Mouse (Mus musculus) liver, embryonic 14.5 days (tissue): ENCODE results near the gene Prnp. TPM values are rescaled to one million over a fixed set of nuclear protein-coding genes. Genes with fewer than 3 reads are reported as not detected.

Source experiments
- ATAC-seq: fragments of 200-750 bp; cut with Nextera tagmentation; 2 replicates; pipeline ENCODE4 v1.8.0; 2017; ENCODE audit warnings: moderate number of reproducible peaks, mild to moderate bottlenecking, moderate library complexity; ENCODE audit not compliant: insufficient read depth
- DNase-seq, 3 experiments: peaks; one replicate each; pipeline ENCODE4 v3.0.0-alpha.2; 2012 to 2013; ENCODE audit warnings: low read depth in 3 of 3, low spot score in 3 of 3
- H3K27ac ChIP-seq: fragments of 300-500 bp; sonication (generic); 2 replicates; pipeline ENCODE4 v1.5.1; 2014; ENCODE audit warnings: moderate library complexity, mild to moderate bottlenecking, control low read depth, inconsistent platforms
- H3K27me3 ChIP-seq: fragments of 300-500 bp; sonication (generic); 2 replicates; pipeline ENCODE4 v1.6.1; 2014; ENCODE audit warnings: mild to moderate bottlenecking, low read length, moderate library complexity; ENCODE audit not compliant: control insufficient read depth, insufficient read depth
- H3K36me3 ChIP-seq: fragments of 300-500 bp; sonication (generic); replicated peaks from 2 replicates; pipeline ENCODE4 v1.6.1; 2014; ENCODE audit warnings: low read depth; ENCODE audit not compliant: control insufficient read depth, insufficient read depth
- H3K4me1 ChIP-seq, 2 experiments: fragments of 200-500 bp in 1 of 2; fragments of 300-500 bp in 1 of 2; sonication (generic) in 1 of 2; replicated peaks; 2 replicates each; pipeline ENCODE4 v1.6.1; 2012 to 2014; ENCODE audit warnings: antibody characterized with exemption in 1 of 2, inconsistent platforms in 1 of 2, low read length in 1 of 2; ENCODE audit not compliant: control insufficient read depth in 2 of 2, insufficient read depth in 2 of 2
- H3K4me2 ChIP-seq: fragments of 300-500 bp; sonication (generic); 2 replicates; pipeline ENCODE4 v1.6.1; 2014; ENCODE audit warnings: low read depth, mild to moderate bottlenecking, control low read depth, moderate library complexity
- H3K4me3 ChIP-seq, 2 experiments: fragments of 200-500 bp in 1 of 2; fragments of 300-500 bp in 1 of 2; sonication (generic) in 1 of 2; 2 replicates each; pipeline ENCODE4 v1.5.1; 2012 to 2014; ENCODE audit warnings: low read depth in 2 of 2, low read length in 2 of 2, mild to moderate bottlenecking in 2 of 2, control low read depth in 1 of 2, inconsistent platforms in 1 of 2, moderate library complexity in 1 of 2; ENCODE audit not compliant: insufficient read depth in 1 of 2
- H3K9ac ChIP-seq: fragments of 300-500 bp; sonication (generic); replicated peaks from 2 replicates; pipeline ENCODE4 v1.6.1; 2014; ENCODE audit warnings: mild to moderate bottlenecking, control low read depth, moderate library complexity
- H3K9me3 ChIP-seq: fragments of 300-500 bp; sonication (generic); 2 replicates; pipeline ENCODE4 v1.6.1; 2016; ENCODE audit warnings: low read length, mixed read lengths; ENCODE audit not compliant: control insufficient read depth
- CTCF ChIP-seq: IDR thresholded peaks from 2 replicates; pipeline ENCODE4 v1.5.1; 2016; ENCODE audit warnings: antibody characterized with exemption, low read depth, control low read depth
- EP300 ChIP-seq: IDR thresholded peaks from 2 replicates; pipeline ENCODE4 v1.6.1; 2016; ENCODE audit warnings: antibody characterized with exemption, low read depth
- WGBS: fragments of 180-500 bp; shearing (Covaris S2); extraction: QIAGEN DNeasy Blood & Tissue Kit; methylation state at CpG from one replicate; pipeline ENCODE4 v1.1.7; 2014; ENCODE audit not compliant: insufficient replicate concordance; 5-methylcytosine and 5-hydroxymethylcytosine counted together
- polyA plus RNA-seq, 2 experiments: library from polyadenylated mRNA; depleted of rRNA in 1 of 2; stranded (reverse) in 1 of 2; unstranded in 1 of 2; fragments of >200 nt; fragmentation: Nextera tagmentation in 1 of 2; extraction: Ambion mirVana in 1 of 2; gene quantifications; 2 replicates each; pipeline versions ENCODE4 v1.2.1 to v1.2.3; 2012 to 2014

Prnp gene
- polyA plus RNA-seq, 2 experiments = 15.6 to 20.3 TPM

GRCm38 (mm10) chr2:131950598-131951095, 40.9 kb downstream of the Prnp start, which contains the start of gene Prnd:
Gene Prnd (plus strand): TSS chr2:131950861.
- 5% methylated on average over 11 of the region's 11 CpGs for WGBS
- Histone ChIP-seq H3K36me3 (no peaks in the 10 kb centered on the region), H3K4me1 (peaks cover 0 to 6% of the 10 kb centered on the region in 2 experiments; a peak in 2 of 4 replicates), H3K4me2 (no peak within 1 kb of the TSS), H3K9me3 (no peaks in the 10 kb centered on the region), H3K27me3 (peaks cover 20% of the 10 kb centered on the region), H3K9ac (no peak within 1 kb of the TSS), H3K4me3 (no peak within 1 kb of the TSS), H3K27ac (no peak within 1 kb of the TSS)
- TF ChIP-seq EP300 (no peak), CTCF (no peak)
- ATAC-seq (no peak), DNase-seq (no peak)

DNA sequence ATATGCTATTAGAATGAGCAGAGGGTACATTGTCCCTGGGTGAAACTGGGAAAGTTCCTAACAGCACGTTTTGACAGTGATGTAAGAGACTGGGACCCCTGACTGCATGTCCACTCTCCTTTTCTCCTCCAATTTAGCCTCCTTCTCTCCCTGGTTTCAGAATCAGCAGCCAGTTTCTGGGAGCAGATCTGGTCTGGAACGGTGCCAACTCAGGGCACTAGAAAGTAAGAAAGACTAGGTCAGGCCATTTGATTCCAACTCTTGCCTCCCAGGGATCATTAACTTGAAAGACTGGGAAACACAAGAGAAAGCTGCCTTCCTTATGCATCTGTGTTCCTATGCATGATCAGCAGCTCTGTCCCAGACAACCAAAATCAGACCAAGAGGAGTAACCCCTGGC, 42.7 kb downstream of the Prnp start:
- TF ChIP-seq EP300 (no peak), CTCF (no peak)
- DNase-seq (no peak), ATAC-seq (no peak)
- no peak overlapping the region for H3K9ac ChIP-seq
- H3K9me3 ChIP-seq = no peaks in the 10 kb centered on the region
- no peaks in the 10 kb centered on the region for H3K36me3 ChIP-seq
- H3K27ac ChIP-seq = no peak overlapping the region
- no peak overlapping the region for H3K4me2 ChIP-seq
- no peak overlapping the region for H3K4me3 ChIP-seq
- peaks cover 0 to 6% of the 10 kb centered on the region in 2 experiments; a peak in 2 of 4 replicates for H3K4me1 ChIP-seq
- 39% methylated on average over 2 of the region's 2 CpGs for WGBS
- H3K27me3 ChIP-seq = peaks cover 20% of the 10 kb centered on the region

- no peak overlapping the region for H3K4me3 ChIP-seq
- DNase-seq (no peak), ATAC-seq (no peak)
- no peaks in the 10 kb centered on the region for H3K36me3 ChIP-seq
- H3K27ac ChIP-seq = no peak overlapping the region
- TF ChIP-seq CTCF (no peak), EP300 (no peak)
- peaks cover 20% of the 10 kb centered on the region for H3K27me3 ChIP-seq
- peaks cover 0 to 6% of the 10 kb centered on the region in 2 experiments; a peak in 2 of 4 replicates for H3K4me1 ChIP-seq
- no peaks in the 10 kb centered on the region for H3K9me3 ChIP-seq
- H3K4me2 ChIP-seq = peak overlapping the region; percentile 15; the same call in 1 of the 2 replicates
- WGBS = 15% methylated on average over 29 of the region's 29 CpGs
- H3K9ac ChIP-seq = no peak overlapping the region
Observed at GRCm38 (mm10) chr2:131952961-131953538, 43.3 kb downstream of the Prnp start.

DNA sequence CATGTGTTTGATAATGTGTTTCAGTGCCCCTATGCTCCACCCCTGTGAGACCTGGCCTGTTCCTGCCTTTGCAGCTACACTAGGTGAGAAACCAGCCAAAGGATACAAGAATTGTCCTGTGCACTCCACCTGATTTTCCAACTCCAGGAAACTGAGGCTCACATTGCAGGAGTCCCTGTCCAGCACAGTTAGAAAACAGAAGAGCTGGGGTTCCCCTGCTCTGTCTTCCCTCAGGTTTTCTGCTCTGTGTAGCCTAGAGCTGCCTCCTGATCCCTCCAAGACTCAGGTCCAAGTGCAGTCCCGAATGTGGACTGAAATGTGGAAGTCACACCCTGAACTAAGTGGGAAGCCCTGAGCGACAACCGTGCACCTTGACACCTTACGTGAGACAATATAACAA, 44.0 kb downstream of the Prnp start:
- DNase-seq = no peak
- WGBS = 71% methylated on average over 4 of the region's 4 CpGs
- Histone ChIP-seq H3K4me2 (no peak overlapping the region), H3K4me3 (no peak overlapping the region), H3K27me3 (peaks cover 20% of the 10 kb centered on the region), H3K4me1 (peaks cover 0 to 6% of the 10 kb centered on the region in 2 experiments; a peak in 2 of 4 replicates), H3K36me3 (no peaks in the 10 kb centered on the region), H3K9me3 (no peaks in the 10 kb centered on the region), H3K27ac (no peak overlapping the region), H3K9ac (no peak overlapping the region)
- TF ChIP-seq CTCF (no peak), EP300 (no peak)
- no peak for ATAC-seq

- peaks cover 20% of the 10 kb centered on the region for H3K27me3 ChIP-seq
- no peak for TF ChIP-seq CTCF
- ATAC-seq = no peak
- no peaks in the 10 kb centered on the region for H3K9me3 ChIP-seq
- no peak overlapping the region for H3K27ac ChIP-seq
- no peak overlapping the region for H3K9ac ChIP-seq
- DNase-seq = no peak
- H3K4me2 ChIP-seq = peak overlapping the region; percentile 62
- no peak overlapping the region; a peak in 1 of 4 replicates for H3K4me3 ChIP-seq
- WGBS = 53% methylated on average over 9 of the region's 9 CpGs
- H3K36me3 ChIP-seq = no peaks in the 10 kb centered on the region
- peaks cover 0 to 6% of the 10 kb centered on the region in 2 experiments; a peak in 2 of 4 replicates for H3K4me1 ChIP-seq
Observed at GRCm38 (mm10) chr2:131954835-131955234, 45.1 kb downstream of the Prnp start.
